Mouse (Mus musculus) frontal cortex, postnatal 14 days (tissue): ENCODE results near the gene Slfn1.
"Not testable (repeated sequence)": the region's sequence is repeated elsewhere in the genome, so short reads cannot be mapped to it uniquely, and the experiment has no call there.

Experiments
- DNase-seq, 2 experiments: peaks; one replicate each; pipeline ENCODE4 v3.0.0; 2022; ENCODE audit warnings: low spot score in 2 of 2

Slfn1 gene

DNA sequence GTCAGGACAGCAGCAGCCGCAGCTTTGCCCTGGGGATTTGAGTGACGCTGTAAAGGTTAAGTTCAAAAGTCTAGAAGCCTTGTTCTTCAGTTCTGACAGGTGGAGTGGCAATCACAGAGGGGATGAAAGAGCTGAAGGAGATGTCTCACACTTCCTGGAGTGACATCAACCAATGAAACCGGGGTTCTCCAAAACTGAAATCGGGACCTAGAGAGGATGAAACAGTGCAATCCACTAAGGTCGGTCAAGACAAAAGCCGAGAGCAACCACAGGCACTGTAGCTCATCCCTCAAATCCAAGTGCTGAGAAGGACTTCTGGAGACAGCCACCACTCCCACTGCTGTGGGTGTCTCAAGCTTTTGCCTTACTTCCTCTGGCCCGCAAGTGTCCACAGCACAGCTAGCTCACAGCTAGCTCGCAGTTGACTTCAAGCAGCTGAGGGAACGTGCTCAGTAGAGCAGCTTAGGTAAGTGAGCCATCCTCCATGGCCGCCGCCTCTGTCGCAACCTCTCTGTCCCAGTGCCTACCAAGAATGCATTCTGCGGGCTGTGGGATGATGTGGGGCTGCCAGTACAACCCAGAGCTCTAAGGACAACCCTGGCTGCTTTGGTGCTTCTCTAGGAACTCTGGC, at the start of gene Slfn1:
Slfn1 (plus strand) TSS at position 253 of the 631 bp plus-strand sequence.
- DNase-seq: no peak

DNA sequence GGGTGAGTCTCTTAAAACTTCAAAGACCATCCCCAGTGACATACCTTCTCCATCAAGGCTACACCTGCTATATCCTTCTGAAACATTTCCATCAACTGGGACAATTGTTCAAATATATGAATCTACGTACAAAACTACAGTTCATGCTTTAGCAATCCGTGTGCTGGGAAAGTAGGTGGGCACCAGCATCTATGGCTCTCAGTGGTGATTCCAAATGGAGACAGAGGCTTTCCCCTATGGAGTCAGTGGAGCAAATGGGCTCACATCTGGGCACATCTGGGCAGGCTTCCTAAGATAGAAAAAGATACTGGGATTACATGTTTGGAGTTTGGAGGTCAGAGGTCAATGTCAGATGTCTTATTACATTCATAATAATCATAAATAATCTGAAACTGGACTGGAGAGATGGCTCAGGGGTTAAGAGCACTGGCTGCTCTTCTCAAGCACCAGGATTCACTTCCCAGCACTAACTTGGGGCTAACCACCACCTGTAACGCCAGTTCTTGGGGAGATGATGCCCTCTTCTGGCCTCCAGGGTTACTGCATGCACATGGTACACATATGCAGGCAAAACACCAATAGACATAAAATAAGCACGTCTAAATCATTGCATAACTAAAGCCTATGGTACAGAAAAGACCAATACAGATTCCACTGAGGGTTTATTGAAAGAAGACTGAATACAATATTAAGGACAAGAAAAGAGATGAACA, 48.5 kb upstream of the Slfn1 start:
- no peak for DNase-seq

DNA sequence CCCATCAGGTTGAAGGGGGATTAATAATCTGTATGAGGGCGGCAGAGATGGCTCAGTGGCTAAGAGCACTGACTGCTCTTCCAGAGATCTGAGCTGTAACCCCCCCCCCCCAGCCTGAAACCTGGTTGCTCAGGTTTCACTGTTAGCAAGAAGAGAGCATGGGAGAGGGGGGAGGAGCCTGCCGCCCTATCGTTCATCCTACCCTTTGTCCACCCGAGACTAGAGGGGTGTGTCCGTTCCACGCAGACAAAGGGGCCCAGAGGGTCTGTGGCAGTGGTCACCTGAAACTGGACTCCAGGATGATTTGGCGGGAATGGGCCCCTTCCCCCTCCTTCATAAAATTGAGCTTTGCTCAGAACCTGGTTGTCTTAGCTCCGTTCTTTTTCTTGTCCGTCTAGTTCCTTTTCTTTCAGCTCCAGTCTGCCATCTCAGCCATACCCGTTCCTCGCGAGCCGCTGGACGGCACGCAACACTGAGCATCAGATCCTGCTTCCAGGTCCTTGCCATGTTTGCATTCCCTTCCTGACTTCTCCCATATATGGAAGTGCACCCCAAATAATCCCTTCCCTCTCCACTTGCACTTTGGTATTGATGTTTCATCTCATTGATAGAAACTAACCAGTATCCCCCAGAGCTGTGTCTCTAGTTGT, 46.2 kb upstream of the Slfn1 start:
- DNase-seq: no peak

DNA sequence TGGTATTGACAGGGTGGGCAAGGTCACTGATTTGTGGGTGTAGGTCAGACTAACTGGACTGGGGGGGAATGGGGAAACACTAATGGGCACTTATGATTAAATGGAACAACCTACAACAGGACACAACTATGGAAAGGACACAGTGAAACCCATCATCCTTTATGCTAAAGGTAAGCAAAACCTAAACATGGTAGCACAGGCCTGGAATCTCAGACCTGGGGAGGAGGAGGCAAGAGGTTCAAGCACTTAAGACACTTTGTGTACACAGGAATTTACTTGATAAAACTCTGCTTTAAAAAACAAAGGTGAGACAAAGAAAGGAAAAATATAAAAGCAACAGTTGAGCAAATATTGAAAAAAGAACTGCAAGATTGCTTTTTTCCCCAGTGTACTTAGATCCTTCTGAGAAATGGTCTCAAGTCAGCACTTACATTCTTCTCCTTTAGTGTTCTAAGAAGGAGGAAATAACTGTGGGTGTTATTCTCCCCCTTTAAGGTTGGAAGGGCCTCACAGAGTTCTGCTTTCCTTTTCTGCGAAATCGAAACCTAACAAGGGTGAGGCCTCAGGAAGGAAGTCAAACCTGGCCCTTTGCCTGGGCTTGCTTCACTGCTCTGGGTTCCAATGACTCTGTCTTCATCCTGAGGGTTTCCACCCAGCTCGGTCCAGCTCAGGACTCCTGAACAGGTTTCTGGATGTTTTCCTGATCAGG, 38.8 kb upstream of the Slfn1 start:
- peak in 1 of 2 experiments; percentile 5 for DNase-seq

DNA sequence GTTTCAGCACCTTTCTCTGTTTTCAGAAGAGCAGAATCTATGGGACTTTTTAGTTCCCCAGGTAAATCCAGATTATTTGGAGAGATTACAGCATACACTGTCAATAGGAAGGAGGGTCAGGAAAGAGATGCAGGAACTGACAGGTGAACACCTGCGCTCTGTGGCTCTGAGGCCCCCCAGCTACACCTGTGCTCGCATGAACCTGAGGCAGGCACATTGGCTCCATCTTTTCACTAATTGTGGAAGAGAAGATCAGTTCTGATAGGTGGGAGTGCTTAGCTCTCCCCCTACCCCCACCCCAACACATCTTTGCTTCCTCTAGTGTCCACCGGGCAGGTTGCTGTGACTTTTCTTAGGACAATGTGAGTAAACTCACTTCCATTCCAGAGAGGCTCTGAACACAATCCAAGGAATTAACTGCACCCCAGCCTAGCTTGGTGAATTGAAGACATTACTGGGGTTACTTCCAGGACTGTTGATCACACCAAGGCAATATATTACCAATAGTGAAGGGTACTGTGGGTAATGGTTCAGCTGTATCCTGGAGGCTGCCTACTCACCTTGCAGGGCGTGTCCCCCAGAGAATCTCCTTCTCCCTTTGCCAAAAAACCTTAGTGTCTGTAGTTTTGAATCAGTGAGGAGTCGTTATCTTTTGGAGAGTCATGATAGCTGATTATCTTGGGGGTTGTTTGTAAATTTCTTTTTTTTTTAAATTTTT, 38.1 kb upstream of the Slfn1 start:
- no peak for DNase-seq

DNA sequence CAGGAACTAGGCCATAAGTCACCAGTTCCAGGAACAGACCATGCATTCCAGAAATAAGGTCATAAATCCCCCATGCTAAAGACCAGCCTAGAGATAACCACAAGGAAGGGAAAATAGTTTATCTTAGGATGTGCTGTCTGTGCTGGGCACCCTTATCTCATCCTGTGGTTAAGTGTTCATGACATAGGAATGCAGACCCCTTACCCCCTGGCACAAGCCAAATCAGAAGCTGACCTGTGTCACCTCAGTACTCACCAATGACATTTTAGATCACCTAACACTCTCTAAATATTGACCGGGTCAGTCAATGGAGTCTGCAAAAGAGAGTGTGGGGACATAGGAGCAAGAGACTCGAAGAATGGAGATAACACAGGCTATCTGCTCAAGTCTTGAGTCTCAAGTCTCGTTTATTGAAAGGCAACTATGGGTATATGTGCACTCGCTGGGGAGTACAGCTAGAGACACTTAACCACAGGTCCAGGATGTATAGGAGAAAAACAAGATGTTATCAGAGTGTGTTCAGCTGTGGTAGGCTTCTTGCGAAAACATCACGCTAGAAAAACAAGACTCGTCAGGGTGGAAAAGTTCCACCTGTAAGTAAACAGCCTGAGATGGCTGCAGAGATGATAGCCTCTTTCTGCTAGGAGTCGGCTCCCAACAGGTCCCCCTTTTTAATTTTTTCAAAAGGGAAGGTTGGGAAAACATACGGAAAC, 37.0 kb upstream of the Slfn1 start:
- DNase-seq: no peak

DNA sequence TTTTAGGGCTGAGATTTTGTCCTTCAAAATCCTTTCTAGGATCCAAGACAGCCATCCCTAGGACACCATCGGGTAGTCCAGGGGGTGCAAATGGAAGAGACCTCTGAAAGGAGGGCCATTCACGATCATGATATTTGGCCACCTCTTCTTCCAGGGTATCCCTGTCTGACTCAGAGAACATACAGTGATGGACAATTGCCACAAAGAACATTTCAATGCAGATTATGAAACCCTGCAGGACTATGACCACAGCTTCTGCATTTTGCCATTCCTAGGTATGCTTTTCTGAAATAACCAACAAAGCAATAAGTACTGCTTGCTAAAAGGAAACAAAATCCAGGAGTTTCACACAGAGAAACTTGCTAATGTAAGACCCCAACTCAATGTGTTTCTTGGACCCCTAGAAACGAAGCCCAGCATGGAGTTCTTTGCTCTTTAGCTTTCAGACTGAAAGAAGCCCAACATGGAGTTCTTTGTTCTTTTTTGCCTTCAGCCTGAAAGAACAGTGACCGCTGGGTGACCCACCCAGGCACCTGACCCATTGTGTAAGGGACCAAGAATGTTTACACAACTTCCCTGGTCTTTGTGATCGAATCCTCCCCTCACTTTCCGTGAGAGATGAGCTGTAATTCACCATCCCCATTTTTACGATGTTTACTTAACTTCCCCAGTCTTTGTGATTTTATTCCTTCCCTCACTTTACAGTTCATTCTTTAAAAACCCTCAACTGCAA, 33.7 kb upstream of the Slfn1 start:
- DNase-seq: no peak

DNA sequence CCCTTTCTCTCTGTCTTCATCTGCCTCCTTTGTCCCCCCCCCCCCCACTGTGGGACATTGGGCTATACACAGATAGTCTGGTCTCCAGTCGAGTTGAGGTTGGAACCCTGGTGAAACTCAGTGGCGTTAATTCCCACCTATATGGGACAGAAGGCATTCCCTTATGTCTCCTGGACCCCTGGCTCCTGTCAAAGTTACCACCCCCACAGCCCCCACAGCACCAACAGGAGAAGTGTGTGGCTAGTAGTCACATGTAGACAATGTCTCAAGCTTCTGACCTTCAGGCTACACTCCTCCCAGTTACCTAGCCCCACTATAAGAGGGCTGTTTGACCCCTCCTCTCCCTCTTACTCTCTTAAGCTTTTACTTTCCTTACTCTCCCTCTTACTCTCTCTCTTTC, 32.5 kb upstream of the Slfn1 start:
- no peak for DNase-seq

DNA sequence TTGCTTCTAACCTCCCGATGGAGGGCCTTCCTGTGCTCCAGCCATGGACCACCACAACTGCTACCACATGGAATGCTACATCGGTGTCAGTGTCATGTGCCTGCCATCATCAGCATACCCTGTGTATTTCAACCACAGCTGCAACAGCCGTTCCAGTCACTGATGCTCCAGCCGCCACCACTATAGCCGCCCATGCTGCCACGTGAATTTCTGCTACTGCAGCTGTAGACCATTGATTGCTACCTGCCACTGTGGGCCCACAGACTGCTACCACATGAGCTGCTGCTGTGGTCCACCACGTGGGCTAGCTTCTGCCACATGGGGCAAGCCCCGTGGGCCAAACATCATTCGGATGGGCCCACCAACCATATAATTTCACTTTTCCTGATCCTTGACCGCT, 31.9 kb upstream of the Slfn1 start:
- DNase-seq: no peak

DNA sequence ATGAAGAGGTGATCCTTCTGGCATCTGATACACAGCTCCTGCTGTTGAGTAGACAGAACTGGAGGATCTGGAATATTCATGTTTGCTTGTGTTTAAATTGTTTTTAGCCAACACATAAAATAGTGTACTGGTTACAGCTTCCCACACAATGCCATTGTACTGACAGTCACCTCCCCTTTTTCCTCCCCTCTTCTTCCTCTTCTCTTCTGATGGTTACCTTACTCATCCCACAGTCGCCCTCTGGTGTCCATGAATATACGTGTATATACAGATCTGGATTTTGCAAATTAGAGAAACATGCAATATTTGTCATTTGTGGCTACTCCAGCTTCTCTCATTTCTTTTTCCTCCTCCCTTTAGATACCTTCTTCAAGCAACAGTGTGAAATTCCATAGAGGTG, 1.5 kb upstream of the Slfn1 start:
- DNase-seq: no peak

DNA sequence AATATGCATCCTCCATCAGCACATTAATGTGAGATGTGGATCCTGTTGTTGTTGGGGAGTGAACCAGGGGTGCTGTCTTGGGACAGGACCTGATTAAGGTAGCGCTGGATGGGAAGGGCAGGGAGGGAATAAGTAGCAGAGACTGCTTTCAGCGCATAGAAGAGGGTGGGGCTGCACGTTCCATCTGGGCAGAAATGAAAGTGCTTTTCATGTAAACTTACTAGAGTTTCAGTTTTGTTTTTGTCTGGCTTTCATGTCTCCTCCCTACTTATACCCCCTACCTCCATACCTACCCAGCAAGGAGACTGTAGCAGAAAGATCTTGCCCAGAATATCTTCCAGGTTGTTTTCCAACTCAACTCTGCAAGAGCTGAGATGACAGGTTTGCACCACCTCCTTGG, 1.4 kb downstream of the Slfn1 start:
- no peak for DNase-seq

DNA sequence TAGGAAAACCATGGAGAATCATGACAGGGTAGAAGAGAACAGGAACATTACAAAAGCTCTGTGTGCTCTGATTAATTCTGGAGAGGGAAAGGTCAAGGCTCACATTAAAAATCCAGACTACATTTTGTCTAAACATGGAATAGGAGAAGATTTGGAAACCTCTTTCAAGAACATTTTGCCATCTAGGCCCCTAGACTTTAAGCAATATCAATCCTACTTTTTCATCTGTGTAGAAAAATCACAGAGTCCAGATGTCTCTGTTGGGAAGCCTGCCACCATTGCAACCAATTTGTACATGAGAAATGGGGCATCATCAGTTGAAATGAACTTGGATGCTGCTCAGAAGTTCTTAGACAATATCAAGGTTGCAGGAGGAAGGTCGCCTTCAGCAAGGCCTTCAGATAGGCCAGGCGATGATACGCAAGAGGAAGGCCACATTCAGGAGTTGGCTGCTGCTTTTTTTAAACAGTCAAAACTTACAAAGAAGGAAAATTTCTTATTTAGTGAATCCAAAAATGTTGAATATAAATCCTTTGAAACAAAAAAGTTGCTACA, 4.6 kb downstream of the Slfn1 start:
- DNase-seq: no peak

DNA sequence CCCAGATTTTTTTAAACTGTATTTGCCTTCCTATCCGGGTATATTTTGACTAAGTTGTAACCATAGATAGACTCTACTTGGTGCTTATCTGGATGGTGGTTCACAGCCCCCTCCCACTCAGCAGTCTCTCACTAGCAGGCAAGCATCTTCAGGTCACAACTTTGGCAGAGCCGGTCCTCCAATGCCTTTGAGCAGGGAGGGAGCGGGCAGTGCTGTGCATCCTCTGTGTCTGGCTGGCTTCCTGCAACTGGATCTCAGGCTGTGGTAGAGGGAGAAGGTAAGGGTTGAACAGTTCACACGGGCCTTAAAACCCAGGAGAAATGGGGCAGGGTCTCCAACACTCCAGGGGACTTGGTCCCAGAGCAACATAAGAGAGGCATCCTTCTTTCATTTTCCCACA, 6.5 kb downstream of the Slfn1 start:
- DNase-seq: no peak

DNA sequence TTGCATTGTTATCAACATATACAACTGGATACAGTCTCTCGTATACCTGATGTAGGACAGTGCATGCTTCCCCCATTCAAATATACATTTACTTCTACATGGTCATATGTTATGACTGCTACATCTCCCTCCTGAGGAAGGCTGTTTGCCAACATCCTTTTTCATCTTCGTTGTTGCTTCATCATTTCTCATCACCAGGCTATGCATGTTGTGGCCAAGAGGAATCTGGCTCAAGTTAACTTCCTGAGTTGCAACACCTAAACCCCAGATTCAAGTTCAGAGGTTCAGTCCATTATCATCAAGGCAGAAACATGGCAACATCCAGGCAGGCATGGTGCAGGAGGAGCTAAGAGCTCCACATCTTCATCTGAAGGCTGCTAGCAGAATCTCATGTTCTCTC, 8.3 kb downstream of the Slfn1 start:
- no peak for DNase-seq

DNA sequence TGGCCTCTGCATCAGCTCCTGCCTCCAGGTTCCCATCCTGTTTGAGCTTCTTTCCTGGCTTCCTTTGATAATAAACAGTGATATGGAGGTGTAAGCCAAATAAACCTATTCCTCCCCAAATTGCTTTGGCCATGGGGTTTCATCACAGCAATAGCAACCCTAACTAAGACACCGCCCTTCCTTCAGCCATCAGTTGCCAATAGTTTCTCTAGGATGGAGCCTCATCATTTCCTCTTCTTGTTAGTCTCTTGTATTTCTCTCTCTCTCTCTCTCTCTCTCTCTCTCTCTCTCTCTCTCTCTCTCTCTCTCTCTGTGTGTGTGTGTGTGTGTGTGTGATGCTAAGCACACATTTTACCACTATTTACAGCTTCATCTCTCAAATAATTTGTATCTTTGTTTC, 9.0 kb downstream of the Slfn1 start:
- not testable (repeated sequence) for DNase-seq

DNA sequence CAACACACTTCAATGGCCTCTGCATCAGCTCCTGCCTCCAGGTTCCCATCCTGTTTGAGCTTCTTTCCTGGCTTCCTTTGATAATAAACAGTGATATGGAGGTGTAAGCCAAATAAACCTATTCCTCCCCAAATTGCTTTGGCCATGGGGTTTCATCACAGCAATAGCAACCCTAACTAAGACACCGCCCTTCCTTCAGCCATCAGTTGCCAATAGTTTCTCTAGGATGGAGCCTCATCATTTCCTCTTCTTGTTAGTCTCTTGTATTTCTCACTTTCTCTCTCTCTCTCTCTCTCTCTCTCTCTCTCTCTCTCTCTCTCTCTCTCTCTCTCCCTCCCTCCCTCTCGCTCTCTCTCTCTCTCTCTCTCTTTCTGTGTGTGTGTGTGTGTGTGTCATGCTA, 20.6 kb downstream of the Slfn1 start:
- DNase-seq: not testable (repeated sequence)

DNA sequence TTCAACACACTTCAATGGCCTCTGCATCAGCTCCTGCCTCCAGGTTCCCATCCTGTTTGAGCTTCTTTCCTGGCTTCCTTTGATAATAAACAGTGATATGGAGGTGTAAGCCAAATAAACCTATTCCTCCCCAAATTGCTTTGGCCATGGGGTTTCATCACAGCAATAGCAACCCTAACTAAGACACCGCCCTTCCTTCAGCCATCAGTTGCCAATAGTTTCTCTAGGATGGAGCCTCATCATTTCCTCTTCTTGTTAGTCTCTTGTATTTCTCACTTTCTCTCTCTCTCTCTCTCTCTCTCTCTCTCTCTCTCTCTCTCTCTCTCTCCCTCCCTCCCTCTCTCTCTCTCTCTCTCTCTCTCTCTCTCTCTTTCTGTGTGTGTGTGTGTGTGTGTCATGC, 32.3 kb downstream of the Slfn1 start:
- DNase-seq: not testable (repeated sequence)
